Mouse (Mus musculus) kidney, postnatal 25 days (tissue): ENCODE results near the gene Apln.

ENCODE experiments used
- DNase-seq, 2 experiments: peaks; one replicate each; pipeline ENCODE4 v3.0.0; 2021; ENCODE audit warnings: mixed read lengths in 2 of 2

Apln gene

GRCm38 (mm10) chrX:48034144-48035113 lies at the start of gene Apln:
Gene Apln (minus strand): TSS chrX:48034853.
- peak; percentile 40 to 58 for DNase-seq

- no peak for DNase-seq
These were observed 47.7 kb upstream of the Apln start for GRCm38 (mm10) chrX:48082364-48082763.

GRCm38 (mm10) chrX:48076806-48077425 lies 42.3 kb upstream of the Apln start:
- DNase-seq: no peak

- peak; percentile 27 to 48 for DNase-seq
These were observed 40.0 kb upstream of the Apln start for GRCm38 (mm10) chrX:48074691-48075090.

- no peak for DNase-seq
These were observed 37.7 kb upstream of the Apln start for GRCm38 (mm10) chrX:48072401-48072800.

GRCm38 (mm10) chrX:48071961-48072360 lies 37.3 kb upstream of the Apln start:
- no peak for DNase-seq

GRCm38 (mm10) chrX:48066891-48067290 lies 32.2 kb upstream of the Apln start:
- no peak for DNase-seq

GRCm38 (mm10) chrX:48064166-48064853 lies 29.7 kb upstream of the Apln start:
- DNase-seq: peak in 1 of 2 experiments; percentile 21

GRCm38 (mm10) chrX:48062481-48062880 lies 27.8 kb upstream of the Apln start:
- DNase-seq: no peak

- peak; percentile 30 to 61 for DNase-seq
These were observed 19.7 kb upstream of the Apln start for GRCm38 (mm10) chrX:48054186-48055015.

- no peak for DNase-seq
These were observed 19.1 kb upstream of the Apln start for GRCm38 (mm10) chrX:48053743-48054142.

GRCm38 (mm10) chrX:48046315-48046714 lies 11.7 kb upstream of the Apln start:
- DNase-seq: no peak

- no peak for DNase-seq
These were observed 9.6 kb upstream of the Apln start for GRCm38 (mm10) chrX:48044261-48044660.

GRCm38 (mm10) chrX:48042748-48043147 lies 8.1 kb upstream of the Apln start:
- no peak for DNase-seq

- no peak for DNase-seq
These were observed 5.7 kb upstream of the Apln start for GRCm38 (mm10) chrX:48040379-48040778.

GRCm38 (mm10) chrX:48033766-48034143 lies 898 bp downstream of the Apln start:
- DNase-seq: no peak

GRCm38 (mm10) chrX:48033024-48033423 lies 1.6 kb downstream of the Apln start:
- DNase-seq: peak; percentile 53 to 61

- peak; percentile 76 to 86 for DNase-seq
These were observed 2.8 kb downstream of the Apln start for GRCm38 (mm10) chrX:48031866-48032265.

- no peak for DNase-seq
These were observed 4.1 kb downstream of the Apln start for GRCm38 (mm10) chrX:48030593-48030992.

GRCm38 (mm10) chrX:48022811-48023210 lies 11.8 kb downstream of the Apln start:
- DNase-seq: no peak

GRCm38 (mm10) chrX:48019940-48020339 lies 14.7 kb downstream of the Apln start:
- DNase-seq: peak; percentile 65 to 75

- DNase-seq: no peak
These were observed 15.3 kb downstream of the Apln start for GRCm38 (mm10) chrX:48019359-48019758.
